Mouse (Mus musculus) bone marrow macrophage, adult 2 months (primary cell): ENCODE measurements around the gene Gsdma2.

Experiments
- CTCF ChIP-seq: IDR thresholded peaks from 2 replicates; pipeline ENCODE4 v1.5.1; 2012; ENCODE audit warnings: low read depth, mild to moderate bottlenecking, low read length, moderate library complexity
- POLR2A ChIP-seq: IDR thresholded peaks from 2 replicates; pipeline ENCODE4 v1.6.1; 2012; ENCODE audit warnings: mild to moderate bottlenecking, low read depth, low read length, borderline replicate concordance

GRCm38 (mm10) chr11:98671857-98672256 lies 25.3 kb downstream of the Gsdma2 start:
- TF ChIP-seq CTCF (no peak), POLR2A (no peak)
